Mouse (Mus musculus) megakaryocyte, adult 5-6 weeks (primary cell): ENCODE measurements at regions not wholly inside any gene's neighbourhood (a gene's known extent, or its start where the extent isn't known, plus 50 kb on each side); places are given as distances from the start of the nearest gene placed in this dataset.

ENCODE experiments used
- ATAC-seq: 2 replicates; pipeline ENCODE4 v1.8.0; 2016; ENCODE audit warnings: mild to moderate bottlenecking, inconsistent platforms; ENCODE audit not compliant: poor library complexity, severe bottlenecking

DNA sequence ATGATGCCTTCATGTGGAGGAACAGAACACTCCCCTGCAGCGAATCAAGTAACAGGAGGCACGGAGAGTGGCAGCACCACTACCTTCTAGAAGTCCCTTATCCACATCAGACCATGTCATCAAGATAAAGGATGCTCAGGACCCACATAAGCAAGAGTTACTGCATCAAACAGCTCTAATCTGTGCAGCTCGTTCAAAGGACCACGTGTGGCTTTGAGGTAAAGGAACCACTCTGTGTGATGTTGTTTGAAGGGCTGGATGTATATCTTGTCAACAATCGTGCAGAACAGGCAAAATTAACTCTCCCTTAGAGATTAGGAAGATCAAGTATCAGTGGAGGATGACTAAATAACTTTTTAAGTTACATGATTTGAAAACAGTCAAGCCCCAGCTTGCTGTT lies 68.8 kb upstream of the Cd44 start:
- ATAC-seq = no peak

- ATAC-seq = peak; percentile 72
Measured at GRCm38 (mm10) chr2:102967950-102968722, 66.7 kb upstream of the Cd44 start.

DNA sequence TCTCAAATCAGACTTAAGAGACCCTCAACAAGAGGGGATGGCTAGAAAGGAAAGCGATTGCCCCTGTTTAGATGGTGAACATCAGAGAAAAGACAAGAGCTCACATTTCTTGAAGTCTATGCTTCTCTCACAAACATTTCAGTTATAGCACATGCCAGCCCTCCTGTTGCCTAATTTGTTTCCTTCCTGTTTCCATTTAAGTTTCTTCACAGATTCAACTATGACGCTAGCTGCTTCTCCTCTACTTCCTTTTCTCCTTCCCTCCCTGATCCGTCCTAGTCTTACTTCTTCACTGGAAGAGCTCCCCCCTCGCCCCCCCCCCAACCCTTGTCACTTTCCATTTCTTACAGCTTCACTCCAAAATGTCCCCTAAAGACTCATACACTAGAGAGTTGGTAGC lies 66.0 kb upstream of the Cd44 start:
- peak; percentile 84 for ATAC-seq

GRCm38 (mm10) chr2:102959067-102959645 lies 57.7 kb upstream of the Cd44 start:
- peak; percentile 93 for ATAC-seq

GRCm38 (mm10) chr2:102958529-102958928 lies 57.1 kb upstream of the Cd44 start:
- no peak for ATAC-seq

DNA sequence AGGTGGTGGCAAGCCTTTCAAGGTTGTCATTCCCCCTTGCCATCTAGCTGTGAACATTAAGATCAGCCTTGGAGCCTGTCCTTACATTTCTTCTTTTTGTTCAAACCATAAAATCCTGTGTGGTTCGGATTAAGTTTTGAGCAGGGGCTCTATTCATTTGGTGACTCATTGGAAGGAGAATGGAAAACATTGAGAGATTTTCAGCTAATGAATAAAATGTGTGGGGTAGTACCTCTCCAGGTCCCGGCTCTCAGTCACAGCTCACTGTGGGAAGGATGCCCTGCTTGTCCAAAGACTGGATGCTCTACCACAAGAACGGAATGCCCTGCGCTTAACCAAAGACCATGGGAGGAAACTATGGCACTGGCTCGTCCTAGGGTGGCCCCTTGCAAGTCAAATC lies 56.3 kb upstream of the Cd44 start:
- no peak for ATAC-seq

DNA sequence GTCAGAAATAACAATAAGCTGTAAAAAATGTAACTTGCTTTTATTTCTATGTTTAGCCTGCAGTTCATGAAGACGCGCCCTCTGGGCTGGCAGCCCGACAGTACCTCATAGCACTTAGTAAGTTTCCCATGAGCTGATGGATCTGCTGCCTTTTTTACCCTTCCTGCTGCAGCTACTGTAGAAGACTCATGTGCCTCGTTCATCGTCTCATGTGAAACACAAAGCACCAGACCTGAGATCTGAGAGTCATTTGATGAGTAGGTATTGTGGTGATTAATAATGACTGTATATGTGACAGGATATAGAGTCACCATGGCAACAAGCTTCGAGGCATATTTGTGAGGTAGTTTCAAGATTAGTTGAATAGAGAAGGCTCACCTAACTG lies 55.4 kb upstream of the Cd44 start:
- ATAC-seq = no peak

DNA sequence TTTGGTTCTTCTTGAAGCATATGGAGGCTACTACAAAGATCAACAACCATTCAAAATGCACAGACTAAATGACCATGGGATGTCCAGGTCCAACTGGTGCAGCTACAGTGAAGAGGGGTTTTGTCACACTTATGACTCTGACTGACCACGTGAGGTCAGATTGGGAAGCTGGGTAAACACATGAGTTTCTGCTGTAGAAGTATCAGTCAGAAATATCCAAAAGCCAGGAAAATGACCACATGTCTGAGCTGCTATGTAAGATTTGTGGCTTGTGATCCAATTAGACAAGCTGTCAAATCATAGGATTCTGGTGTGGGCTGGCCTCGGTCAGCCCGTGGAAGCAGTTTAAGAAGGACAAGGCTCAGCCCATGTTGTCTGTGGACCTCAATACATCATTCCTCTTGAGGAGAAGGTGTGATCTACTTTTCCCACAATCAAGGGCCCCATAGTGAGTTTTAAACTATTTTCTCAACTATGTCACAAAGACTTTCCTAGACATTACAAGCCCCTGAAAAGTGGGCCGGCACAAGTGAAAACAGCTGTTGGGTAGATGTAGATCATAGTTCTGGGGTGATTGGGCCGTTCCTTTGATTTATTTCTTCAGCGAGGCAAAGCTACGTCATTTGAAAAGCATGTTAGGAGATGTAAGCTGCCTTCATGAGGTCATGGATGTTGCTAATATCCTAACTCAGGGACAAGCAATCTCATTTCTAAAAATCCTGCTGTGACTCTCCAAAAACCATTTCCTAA lies 54.8 kb upstream of the Cd44 start:
- ATAC-seq = no peak

DNA sequence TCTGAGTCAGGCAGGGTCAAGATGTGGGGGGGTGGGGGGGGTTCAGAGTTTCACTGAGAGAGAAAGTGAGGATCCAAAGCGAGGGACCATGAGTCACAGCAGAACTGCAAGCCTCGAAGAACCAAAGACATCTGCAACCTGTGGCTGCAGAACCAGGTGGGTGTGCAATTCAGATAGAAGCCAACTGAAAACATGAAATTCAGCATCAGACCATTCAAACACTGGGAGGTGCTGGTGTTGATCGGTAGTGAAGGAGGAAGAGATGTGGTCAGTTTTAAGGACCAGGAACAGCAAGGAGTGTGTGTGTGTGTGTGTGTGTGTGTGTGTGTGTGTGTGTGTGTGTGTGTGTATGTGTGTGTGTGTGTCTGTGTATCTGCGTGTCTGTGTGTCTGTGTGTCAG lies 53.8 kb upstream of the Cd44 start:
- ATAC-seq = no peak
